Mouse (Mus musculus) frontal cortex, postnatal 36 days (tissue): ENCODE measurements around the gene Cars.

Source experiments
- DNase-seq, 2 experiments: peaks; one replicate each; pipeline ENCODE4 v3.0.0; 2022; ENCODE audit warnings: low spot score in 2 of 2

The Cars gene

GRCm38 (mm10) chr7:143510593-143511334, 89.1 kb downstream of the Cars start:
- no peak for DNase-seq

GRCm38 (mm10) chr7:143509566-143509965, 90.3 kb downstream of the Cars start:
- DNase-seq: no peak
